Mouse (Mus musculus) limb, embryonic 11.5 days (tissue): ENCODE measurements around the gene Gm45062. TPM values are rescaled to one million over a fixed set of nuclear protein-coding genes. Genes with fewer than 3 reads are reported as not detected.

Experiments used
- ATAC-seq: fragments of 200-750 bp; cut with Nextera tagmentation; 2 replicates; pipeline ENCODE4 v1.8.0; 2017; ENCODE audit warnings: low read depth; ENCODE audit not compliant: insufficient number of reproducible peaks, low FRiP score, low TSS enrichment
- DNase-seq: peaks from one replicate; pipeline ENCODE4 v3.0.0-alpha.2; 2015; ENCODE audit warnings: low spot score
- H3K27ac ChIP-seq: fragments of 300-500 bp; sonication (generic); replicated peaks from 2 replicates; pipeline ENCODE4 v1.5.1; 2014; ENCODE audit warnings: low read depth, mild to moderate bottlenecking, low read length
- H3K27me3 ChIP-seq: fragments of 300-500 bp; sonication (generic); 2 replicates; pipeline ENCODE4 v1.6.1; 2014; ENCODE audit warnings: mild to moderate bottlenecking, low read length, mixed read lengths; ENCODE audit not compliant: control insufficient read depth, insufficient read depth
- H3K36me3 ChIP-seq: fragments of 300-500 bp; sonication (generic); 2 replicates; pipeline ENCODE4 v1.6.1; 2014; ENCODE audit warnings: mild to moderate bottlenecking, low read length, moderate library complexity, mixed read lengths; ENCODE audit not compliant: control insufficient read depth, insufficient read depth
- H3K4me1 ChIP-seq: fragments of 300-500 bp; sonication (generic); 2 replicates; pipeline ENCODE4 v1.6.1; 2014; ENCODE audit warnings: low read length, mixed read lengths; ENCODE audit not compliant: control insufficient read depth, insufficient read depth
- H3K4me2 ChIP-seq: fragments of 300-500 bp; sonication (generic); 2 replicates; pipeline ENCODE4 v1.6.1; 2014; ENCODE audit warnings: low read depth, mild to moderate bottlenecking, moderate library complexity; ENCODE audit not compliant: severe bottlenecking
- H3K4me3 ChIP-seq: fragments of 300-500 bp; sonication (generic); 2 replicates; pipeline ENCODE4 v1.5.1; 2014; ENCODE audit warnings: low read depth, low read length
- H3K9ac ChIP-seq: fragments of 300-500 bp; sonication (generic); 2 replicates; pipeline ENCODE4 v1.6.1; 2014; ENCODE audit warnings: mild to moderate bottlenecking, low read length
- H3K9me3 ChIP-seq: fragments of 300-500 bp; sonication (generic); 2 replicates; pipeline ENCODE4 v1.6.1; 2016; ENCODE audit warnings: low read length; ENCODE audit not compliant: control insufficient read depth
- WGBS: fragments of 180-500 bp; shearing (Covaris S2); extraction: QIAGEN DNeasy Blood & Tissue Kit; methylation state at CpG from one replicate; pipeline ENCODE4 v1.1.7; 2014; 5-methylcytosine and 5-hydroxymethylcytosine counted together
- polyA plus RNA-seq: library from polyadenylated mRNA; unstranded; fragments of >200 nt; fragmentation: Nextera tagmentation; extraction: Ambion mirVana; gene quantifications from 2 replicates; pipeline ENCODE4 v1.2.1, GENCODE M21; 2014

Gm45062 gene
- polyA plus RNA-seq, 1 experiment from 2014 or later, result 16.1 TPM

DNA sequence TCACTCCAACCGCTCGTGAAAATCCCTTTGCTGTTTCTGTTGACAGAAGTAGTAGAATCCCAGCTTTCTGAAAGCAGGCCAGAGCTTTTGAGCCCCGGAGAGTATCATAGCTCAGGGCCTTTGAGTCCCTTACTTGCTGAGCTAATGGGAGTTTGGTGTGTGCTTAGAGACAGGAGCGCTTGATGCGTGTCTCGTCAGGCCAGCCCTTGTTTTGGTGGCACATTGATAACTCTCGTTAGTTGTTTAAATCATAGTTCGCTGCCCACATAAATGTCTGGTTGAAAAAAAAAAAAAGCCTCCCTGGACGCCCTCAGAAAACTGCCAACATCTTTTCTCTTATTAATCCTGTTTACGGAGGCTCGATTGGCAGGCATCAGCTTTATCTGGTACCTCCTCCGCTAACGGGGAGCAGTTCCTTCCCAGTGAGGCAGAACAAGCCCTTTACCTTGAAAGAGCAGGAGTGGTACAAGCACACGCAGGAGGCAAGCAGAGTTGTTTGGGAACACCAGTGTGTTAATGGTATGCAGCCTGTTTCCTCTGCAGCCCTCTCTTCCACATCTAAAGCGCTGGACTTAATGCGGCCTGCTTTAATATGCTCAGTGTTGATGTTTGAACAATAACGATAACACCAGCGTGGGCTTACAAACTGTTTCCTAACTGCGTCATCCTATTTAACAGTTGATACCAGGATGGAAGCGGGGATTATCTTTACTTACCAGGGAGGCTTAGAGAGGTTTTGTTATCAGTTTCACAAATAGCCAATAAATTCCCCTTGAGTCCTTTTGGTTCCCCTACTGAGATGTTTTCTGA is 228.0 kb downstream of the Gm45062 start:
- H3K9ac ChIP-seq, result no peak overlapping the region
- no peaks in the 10 kb centered on the region for H3K9me3 ChIP-seq
- H3K4me2 ChIP-seq, result no peak overlapping the region
- no peaks in the 10 kb centered on the region for H3K27me3 ChIP-seq
- 64% methylated on average over 20 of the region's 20 CpGs for WGBS
- no peak for ATAC-seq
- DNase-seq, result no peak
- H3K4me3 ChIP-seq, result no peak overlapping the region
- H3K27ac ChIP-seq, result no peak overlapping the region
- H3K4me1 ChIP-seq, result no peaks in the 10 kb centered on the region; the same call in 1 of the 2 replicates
- no peaks in the 10 kb centered on the region for H3K36me3 ChIP-seq

DNA sequence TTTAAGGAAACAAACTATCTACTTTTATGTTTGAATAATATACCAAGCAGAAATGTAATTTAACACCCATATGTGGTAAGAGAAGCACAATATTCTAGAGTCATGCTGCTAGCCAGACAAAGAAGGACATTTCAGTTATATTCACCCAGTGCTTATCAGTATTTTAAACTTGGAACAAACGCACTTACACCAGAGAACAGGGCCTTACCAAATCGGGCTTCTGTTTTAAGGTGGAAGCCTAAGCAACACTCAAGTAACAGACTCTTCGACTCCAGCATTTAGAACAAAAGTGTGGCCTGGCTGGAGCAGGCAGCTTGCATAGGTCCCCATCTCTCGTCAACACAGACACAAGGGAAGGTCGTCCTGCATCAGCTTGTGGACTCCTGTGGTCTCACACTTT is 229.0 kb downstream of the Gm45062 start:
- DNase-seq, result no peak
- H3K36me3 ChIP-seq, result no peaks in the 10 kb centered on the region
- no peak overlapping the region for H3K27ac ChIP-seq
- H3K4me3 ChIP-seq, result no peak overlapping the region
- H3K9me3 ChIP-seq, result no peaks in the 10 kb centered on the region
- no peak overlapping the region for H3K4me2 ChIP-seq
- no peaks in the 10 kb centered on the region for H3K27me3 ChIP-seq
- no peak for ATAC-seq
- H3K9ac ChIP-seq, result no peak overlapping the region
- H3K4me1 ChIP-seq, result no peaks in the 10 kb centered on the region; the same call in 1 of the 2 replicates
- 63% methylated on average over 5 of the region's 5 CpGs for WGBS

DNA sequence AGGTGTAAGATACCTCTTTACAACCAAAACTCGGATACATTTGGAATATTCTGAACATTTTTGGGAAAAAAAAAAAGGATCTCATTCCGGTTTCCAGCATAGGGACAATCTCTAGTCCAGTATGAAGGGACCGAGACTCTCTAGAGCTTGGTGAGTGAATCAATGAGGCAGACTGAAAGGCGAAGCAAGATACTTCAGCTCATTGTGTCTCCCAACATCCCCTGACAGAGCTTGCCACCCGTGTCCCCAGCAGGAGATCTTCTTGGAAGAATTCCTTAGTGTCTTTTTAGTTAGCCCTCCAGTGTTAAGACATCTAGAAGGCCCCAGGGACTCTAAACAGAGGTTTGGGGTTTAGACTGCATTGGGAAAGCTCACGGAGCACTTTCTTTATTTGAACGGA is 230.0 kb downstream of the Gm45062 start:
- 85% methylated on average over 7 of the region's 7 CpGs for WGBS

DNA sequence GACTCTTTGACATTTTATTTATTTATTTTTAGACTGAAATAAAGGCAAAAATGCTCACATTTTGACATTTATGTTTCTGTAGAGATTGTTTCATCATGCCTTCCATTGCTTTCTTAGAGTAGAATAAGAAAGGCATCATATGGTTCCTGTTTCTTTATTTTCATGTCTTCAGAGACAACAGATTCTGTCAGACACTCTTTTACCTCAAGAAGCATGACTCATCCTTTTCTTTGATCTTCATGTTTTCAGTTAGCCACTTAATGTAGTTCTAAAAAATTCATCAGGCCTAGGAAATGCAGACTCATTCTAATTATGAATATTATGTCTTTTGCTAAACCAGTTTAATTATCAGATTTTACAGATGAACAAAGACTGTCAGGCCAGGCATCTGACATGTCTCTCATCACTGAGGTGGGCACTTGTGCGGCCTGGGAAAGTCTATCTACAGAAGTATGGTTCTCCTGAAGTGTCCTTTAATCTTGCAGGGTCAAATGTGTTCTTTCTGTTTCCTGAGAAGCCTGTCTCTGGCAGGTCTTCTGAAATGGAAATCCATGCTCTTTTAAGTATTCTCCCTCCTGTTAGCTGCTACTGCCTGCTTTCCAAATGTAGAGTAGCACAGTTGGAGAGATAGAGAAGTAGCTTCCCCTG is 230.8 kb downstream of the Gm45062 start:
- H3K9ac ChIP-seq, result no peak overlapping the region
- H3K4me2 ChIP-seq, result no peak overlapping the region
- H3K27ac ChIP-seq, result no peak overlapping the region
- H3K27me3 ChIP-seq, result no peaks in the 10 kb centered on the region
- ATAC-seq (no peak), DNase-seq (no peak)
- WGBS, result 76% methylated on average over 1 of the region's 1 CpGs
- H3K4me1 ChIP-seq, result no peaks in the 10 kb centered on the region; the same call in 1 of the 2 replicates
- H3K9me3 ChIP-seq, result no peaks in the 10 kb centered on the region
- H3K36me3 ChIP-seq, result no peaks in the 10 kb centered on the region
- no peak overlapping the region for H3K4me3 ChIP-seq

More for the DNA sequence above, 230.0 kb downstream of the Gm45062 start:
- H3K4me2 ChIP-seq, result no peak overlapping the region
- DNase-seq (no peak), ATAC-seq (no peak)
- H3K4me1 ChIP-seq, result no peaks in the 10 kb centered on the region; the same call in 1 of the 2 replicates
- H3K9me3 ChIP-seq, result no peaks in the 10 kb centered on the region
- no peaks in the 10 kb centered on the region for H3K36me3 ChIP-seq
- no peak overlapping the region for H3K27ac ChIP-seq
- no peak overlapping the region for H3K4me3 ChIP-seq
- no peak overlapping the region for H3K9ac ChIP-seq
- H3K27me3 ChIP-seq, result no peaks in the 10 kb centered on the region

DNA sequence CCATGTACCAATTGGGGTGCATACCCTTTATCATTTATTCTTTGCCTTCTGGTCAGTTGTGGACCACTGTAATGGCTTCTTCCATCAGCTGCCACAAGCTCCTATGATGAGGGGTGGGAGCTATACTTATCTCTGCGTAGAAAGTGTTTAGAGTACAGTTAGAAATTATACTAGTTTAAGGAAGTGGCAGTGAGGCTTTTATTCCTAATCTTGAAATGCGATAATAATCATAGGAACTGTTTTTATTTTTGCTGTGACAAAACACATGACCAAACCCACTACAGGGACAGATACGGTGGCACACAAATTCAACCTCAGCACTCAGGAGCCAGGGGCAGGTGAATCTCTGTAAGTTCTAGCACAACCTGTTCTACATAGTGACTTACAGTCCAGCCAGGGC is 233.0 kb downstream of the Gm45062 start:
- Histone ChIP-seq H3K27ac (no peak overlapping the region), H3K4me2 (no peak overlapping the region), H3K4me1 (no peaks in the 10 kb centered on the region), H3K4me3 (no peak overlapping the region), H3K9ac (no peak overlapping the region), H3K27me3 (no peaks in the 10 kb centered on the region), H3K36me3 (no peaks in the 10 kb centered on the region), H3K9me3 (no peaks in the 10 kb centered on the region)
- DNase-seq (no peak), ATAC-seq (no peak)
- 92% methylated on average over 3 of the region's 3 CpGs for WGBS

DNA sequence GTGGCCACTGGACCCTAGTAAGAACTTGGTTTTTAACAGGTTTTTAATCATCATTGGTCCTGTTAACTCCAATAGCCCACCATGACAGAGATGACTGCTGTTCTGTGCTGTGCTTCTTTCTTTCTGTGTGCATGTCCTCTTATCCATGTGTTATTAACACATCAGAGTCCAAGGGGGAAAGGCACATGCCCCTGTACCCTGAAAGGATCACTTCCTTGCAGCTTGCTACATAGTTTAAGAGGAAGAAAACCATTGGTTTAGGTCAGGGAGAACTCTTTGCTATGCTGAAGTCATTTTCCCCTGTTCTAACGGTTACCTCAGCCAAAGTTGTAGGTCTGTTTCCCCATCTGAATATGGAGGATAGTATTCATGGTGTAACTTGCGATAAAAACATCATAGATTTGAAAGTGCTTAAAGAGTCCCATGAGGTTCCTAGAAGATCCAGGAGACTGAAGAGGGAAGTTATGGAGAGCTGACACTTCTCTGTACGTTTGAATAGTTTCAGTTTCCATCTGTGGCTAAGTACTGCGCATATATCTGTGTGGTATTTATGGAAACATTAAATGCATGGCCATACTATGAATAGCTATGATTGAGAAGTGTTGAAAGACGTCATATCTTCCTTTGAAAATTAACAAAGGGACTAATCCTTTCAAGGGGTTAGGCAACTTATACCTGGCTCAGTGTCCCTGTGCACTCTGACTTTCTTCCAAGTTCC is 236.0 kb downstream of the Gm45062 start:
- H3K4me2 ChIP-seq, result no peak overlapping the region
- H3K4me3 ChIP-seq, result no peak overlapping the region
- ATAC-seq (no peak), DNase-seq (no peak)
- no peak overlapping the region for H3K27ac ChIP-seq
- H3K27me3 ChIP-seq, result no peaks in the 10 kb centered on the region
- H3K9me3 ChIP-seq, result no peaks in the 10 kb centered on the region
- 88% methylated on average over 5 of the region's 5 CpGs for WGBS
- no peaks in the 10 kb centered on the region for H3K36me3 ChIP-seq
- no peak overlapping the region for H3K9ac ChIP-seq
- H3K4me1 ChIP-seq, result no peaks in the 10 kb centered on the region

DNA sequence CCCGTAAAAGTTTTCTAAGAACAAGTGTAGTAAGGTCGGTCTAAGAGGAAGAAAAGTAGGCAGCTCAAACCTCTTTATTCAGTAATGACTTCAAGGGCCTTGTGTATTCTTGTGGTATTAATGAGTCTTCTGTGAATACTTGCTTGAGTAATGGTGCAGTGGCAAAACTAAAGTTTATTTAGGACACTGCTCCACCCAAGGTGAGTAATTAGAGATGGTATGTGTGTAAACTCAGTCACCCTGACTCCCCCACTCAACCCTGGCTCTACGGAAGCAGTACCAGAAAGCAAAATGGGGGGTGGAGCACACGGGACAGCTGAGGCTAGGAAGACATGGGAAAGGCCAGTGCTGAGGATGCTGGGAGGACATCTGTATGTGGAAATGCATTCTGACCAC is 236.6 kb downstream of the Gm45062 start:
- Histone ChIP-seq H3K9me3 (no peaks in the 10 kb centered on the region), H3K4me2 (no peak overlapping the region), H3K4me1 (no peaks in the 10 kb centered on the region), H3K27ac (no peak overlapping the region), H3K9ac (no peak overlapping the region), H3K4me3 (no peak overlapping the region), H3K36me3 (no peaks in the 10 kb centered on the region), H3K27me3 (no peaks in the 10 kb centered on the region)
- WGBS, result 79% methylated on average over 4 of the region's 4 CpGs
- no peak for ATAC-seq
- no peak for DNase-seq

DNA sequence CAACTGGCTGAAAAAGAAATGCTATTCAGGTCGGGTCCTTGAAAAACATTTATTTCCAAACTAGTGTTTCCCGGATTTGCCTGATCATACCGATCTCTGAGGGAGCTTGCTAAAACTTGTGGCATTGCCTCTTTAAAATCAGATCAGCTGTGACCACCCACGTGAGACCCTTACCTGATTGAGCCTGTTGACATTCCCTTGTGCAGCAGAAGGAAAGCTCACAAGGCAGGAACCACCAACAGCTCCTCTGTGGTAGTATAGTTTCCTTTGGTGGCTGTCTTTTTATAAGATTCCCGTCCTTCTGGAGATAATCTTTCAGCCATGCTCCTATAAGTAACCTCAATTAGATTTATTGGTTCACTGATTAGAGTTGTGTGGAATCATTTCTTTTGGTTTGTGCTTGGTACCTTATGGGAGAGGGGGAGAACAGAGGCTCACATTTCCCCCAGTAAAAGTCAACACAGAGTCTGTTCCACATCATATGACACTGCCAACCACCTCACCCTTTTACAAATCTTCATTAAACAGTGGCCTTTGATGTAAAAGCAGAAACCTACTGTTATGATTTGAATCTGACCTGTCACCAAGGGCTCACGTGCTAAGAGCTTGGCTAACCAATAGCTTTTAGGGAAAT is 238.1 kb downstream of the Gm45062 start:
- H3K4me2 ChIP-seq, result no peak overlapping the region
- no peaks in the 10 kb centered on the region for H3K27me3 ChIP-seq
- H3K36me3 ChIP-seq, result no peaks in the 10 kb centered on the region
- no peaks in the 10 kb centered on the region for H3K4me1 ChIP-seq
- H3K9me3 ChIP-seq, result no peaks in the 10 kb centered on the region
- no peak overlapping the region for H3K9ac ChIP-seq
- no peak overlapping the region for H3K27ac ChIP-seq
- ATAC-seq (peak; percentile 60; the same call in 1 of the 2 replicates), DNase-seq (no peak)
- H3K4me3 ChIP-seq, result no peak overlapping the region
- 59% methylated on average over 6 of the region's 6 CpGs for WGBS
